Mouse (Mus musculus) c-Kit-positive CD71-negative TER-119-negative erythroid progenitor cells, embryonic 14.5 days (primary cell): ENCODE measurements around the gene Hmcn1.

Source experiments
- DNase-seq: peaks from one replicate; pipeline ENCODE4 v3.0.0-alpha.2; 2013; ENCODE audit warnings: low read depth

Hmcn1 gene

DNA sequence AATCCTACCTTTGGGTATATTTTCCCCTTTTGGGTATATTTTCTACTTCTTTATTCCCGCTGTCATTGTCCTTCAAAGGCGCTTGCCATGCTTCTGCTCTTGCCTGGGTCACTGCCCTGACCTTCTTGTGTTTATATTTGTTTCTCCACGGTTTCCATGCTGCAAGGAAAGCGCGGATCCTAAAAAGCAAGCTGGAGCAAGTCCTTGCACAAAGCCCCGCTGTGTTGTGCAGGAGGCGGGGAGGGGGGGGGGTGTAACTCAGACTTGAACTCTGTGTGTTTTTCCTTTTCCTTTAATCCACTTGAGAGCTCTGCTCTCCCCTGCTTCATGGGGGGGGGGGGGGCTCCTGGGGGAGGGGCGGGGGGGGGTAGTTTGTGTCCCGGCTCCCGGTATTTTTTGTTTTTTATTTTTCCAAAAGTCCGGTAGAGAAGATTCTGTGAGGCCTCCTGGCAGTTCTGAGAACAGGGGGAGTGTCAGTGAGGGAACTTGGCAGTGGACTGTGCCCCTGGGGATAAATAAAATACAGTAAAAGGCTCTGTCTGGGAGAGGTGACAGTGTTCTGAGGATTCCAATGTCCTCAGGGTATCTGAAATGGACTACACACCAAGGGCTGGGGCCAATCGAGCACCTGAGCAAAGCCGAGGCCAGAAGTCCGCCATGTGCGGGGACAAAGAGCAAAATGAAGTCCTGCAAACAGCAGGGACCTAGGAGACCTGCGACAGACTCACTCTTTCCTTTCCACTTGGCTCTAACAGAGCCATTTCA is 457.3 kb downstream of the Hmcn1 start:
- DNase-seq: no peak

DNA sequence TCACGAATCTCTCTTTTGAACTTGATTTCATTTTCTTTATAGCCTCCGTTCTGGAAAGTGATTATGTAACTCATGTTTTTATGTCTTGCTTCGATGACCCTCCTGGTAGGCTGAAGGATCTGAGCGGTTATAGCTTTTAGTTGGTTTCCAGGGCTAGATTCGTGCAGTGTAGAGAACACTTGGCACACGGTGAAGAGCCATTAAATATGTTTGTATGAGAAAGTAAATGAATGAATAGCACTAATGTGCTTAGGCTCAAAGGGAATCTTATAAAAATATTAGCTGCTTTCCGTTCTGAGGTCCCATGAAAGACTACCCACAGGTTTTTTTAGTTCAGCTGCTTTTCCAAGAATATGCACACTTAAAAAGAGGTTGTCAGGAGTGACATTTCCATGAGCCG is 458.6 kb downstream of the Hmcn1 start:
- no peak for DNase-seq

DNA sequence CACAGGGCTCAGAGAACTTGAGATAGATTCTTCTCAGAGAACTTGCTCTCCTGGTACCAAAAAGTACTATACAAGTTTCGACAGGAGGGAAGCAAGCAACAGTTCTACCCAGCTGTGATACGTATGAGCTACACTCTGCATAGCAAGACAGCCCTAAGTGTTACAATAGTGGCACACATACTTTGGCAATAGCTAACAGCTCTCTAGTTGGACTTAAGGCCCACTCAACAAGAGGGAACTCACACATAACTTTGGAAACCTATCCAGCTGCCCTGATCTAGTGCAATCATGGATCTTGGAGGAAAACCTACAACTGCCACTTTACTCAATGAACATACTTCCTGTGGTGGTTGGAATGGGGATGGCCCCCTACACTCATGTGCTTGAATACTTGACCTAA is 480.2 kb downstream of the Hmcn1 start:
- DNase-seq: no peak
